Mouse (Mus musculus): ENCODE results near the gene Tada2a.

Tada2a gene

DNA sequence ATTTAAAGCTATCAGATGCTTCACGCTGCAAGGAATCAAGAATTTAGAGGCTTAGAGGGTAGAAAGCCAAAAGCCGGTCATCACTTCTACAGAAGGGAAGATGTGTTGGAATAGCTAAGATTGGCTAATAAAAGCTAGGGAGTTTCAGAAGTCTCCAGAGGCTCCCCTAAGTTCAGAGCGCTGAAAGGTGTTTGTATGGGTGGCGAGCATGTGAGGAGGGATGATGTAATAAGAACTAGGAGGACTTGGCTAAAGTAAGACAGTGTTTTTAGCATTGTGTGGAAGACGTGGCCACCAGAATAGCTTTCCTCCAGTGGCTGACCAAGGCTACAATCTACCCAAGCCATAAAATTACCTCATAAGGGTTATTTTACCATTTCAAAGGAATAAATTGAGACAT is 15.8 kb downstream of the Tada2a start:
- no peak for DNase-seq

- DNase-seq: no peak
Observed at GRCm38 (mm10) chr11:84107137-84107536, 22.3 kb downstream of the Tada2a start.

DNA sequence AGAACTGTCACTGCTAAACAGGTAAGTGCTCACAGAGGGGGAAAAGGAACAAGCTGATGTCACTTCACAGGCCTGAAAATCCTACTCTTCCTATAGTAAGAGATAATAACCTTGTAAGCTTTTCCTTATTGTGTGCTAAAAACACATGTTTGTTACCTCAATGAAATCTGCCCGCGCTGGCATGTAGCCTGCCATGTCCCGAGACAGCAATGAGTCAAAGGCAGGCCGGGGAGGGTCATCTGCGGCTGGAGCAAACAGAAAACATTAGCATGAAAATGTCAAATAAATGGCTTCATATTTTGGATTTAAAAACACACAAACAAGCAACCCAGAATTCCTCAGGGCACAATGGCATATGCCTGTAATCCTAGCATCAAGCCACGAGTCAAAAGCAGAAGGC is 25.4 kb downstream of the Tada2a start:
- DNase-seq: no peak

GRCm38 (mm10) chr11:84101182-84101581 is 28.2 kb downstream of the Tada2a start:
- no peak for DNase-seq

GRCm38 (mm10) chr11:84097251-84097998 is 32.0 kb downstream of the Tada2a start:
- DNase-seq: no peak

GRCm38 (mm10) chr11:84095084-84095483 is 34.3 kb downstream of the Tada2a start:
- no peak for DNase-seq

- DNase-seq: no peak
Observed at GRCm38 (mm10) chr11:84090572-84090971, 38.8 kb downstream of the Tada2a start.

DNA sequence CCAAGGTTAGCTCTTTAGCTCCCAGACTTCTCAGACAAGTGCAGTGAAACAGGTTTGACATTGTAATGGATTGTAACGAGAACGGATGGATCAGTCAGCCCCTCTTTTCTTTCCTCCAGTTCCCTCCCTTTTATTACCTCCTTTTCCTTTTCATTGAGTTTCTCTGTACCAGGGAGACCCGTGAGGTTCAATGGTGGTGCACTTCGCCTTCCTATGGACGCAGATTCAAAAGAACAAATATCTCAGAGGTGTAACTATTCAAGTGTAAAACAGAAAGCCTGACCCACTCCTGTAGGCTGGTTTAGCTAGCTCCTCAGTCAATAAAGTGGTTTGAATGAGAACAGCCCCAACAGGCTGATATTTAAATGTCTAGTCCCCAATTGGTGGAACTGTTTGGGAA is 47.5 kb downstream of the Tada2a start:
- no peak for DNase-seq

DNA sequence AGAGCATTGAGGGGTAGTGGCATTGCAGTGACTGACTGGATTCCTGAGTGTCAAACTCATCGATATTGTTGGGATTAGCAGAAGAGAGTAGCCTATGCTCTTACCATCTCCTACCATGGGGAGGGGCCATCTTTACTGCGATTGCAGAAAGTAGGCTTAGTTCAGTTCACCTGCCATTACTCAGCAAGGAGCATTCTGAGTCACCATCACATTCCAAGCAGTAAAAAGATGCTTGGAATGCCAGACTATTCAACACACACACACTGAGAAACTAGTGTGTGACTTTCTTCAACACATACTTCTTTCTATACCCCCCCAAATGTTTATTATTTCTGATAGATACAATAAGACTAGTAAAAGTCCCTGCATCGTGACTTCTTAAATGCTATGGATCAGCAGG is 49.1 kb downstream of the Tada2a start:
- no peak for DNase-seq

GRCm38 (mm10) chr11:84079887-84080286 is 49.5 kb downstream of the Tada2a start:
- DNase-seq: no peak

GRCm38 (mm10) chr11:84079361-84079760 is 50.0 kb downstream of the Tada2a start:
- DNase-seq: no peak

GRCm38 (mm10) chr11:84078601-84079000 is 50.8 kb downstream of the Tada2a start:
- DNase-seq: no peak

DNA sequence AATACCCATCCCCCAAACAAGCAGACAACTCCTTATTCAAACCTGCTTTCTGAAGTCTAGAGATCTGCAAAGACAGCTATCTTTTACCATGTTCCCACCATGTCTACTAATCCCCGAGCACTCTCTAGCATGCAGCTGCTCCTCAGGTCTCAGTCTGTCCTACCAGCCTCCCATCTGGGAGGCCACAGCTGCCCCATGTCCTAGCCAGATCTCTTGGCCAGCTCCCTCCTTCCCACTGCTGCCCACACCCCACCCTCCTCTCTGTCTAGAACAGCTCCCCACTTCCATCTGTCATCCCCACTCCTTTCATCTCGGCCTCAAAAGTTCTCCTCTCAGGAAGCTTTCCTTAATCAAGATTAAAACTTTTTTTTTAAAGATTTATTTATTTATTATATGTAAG is 52.4 kb downstream of the Tada2a start:
- no peak for DNase-seq

GRCm38 (mm10) chr11:84073816-84074764 is 55.3 kb downstream of the Tada2a start:
- DNase-seq: peak; percentile 58 to 66

DNA sequence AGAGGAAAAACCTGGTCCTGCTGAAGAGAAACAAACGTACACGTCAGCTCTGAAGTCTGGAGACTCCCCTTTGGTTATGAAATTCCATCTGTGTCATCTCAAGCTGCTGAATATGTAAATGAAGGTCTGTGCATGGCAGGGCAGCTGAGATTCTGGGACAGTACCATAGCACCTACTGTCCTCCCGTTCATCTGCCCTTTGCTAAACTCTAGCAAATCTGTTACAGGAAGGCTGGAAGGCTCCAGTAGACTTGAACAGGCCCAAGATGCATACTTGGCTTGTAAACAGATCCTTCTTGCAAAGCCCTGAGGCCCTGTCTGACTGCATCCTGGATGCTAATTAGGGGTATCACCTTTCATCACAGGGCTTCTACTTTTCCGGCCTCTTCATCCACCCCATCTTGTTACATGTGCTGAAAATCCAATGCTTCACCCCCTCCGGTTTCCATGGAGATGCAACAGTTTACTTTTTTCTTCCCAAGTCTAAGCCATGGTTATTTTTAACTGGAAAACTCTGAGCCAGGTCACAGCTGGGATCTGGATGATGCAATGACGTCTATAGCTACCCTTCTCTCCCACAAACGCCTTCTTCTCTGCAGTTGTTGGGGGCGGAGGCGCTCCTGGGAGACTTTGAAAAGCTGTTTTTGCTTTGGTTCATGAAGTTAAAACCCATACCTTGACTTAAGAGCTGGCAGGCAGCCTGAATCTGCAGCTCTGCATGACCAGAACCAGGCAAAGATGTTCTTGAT is 56.3 kb downstream of the Tada2a start:
- DNase-seq: peak; percentile 27 to 60

DNA sequence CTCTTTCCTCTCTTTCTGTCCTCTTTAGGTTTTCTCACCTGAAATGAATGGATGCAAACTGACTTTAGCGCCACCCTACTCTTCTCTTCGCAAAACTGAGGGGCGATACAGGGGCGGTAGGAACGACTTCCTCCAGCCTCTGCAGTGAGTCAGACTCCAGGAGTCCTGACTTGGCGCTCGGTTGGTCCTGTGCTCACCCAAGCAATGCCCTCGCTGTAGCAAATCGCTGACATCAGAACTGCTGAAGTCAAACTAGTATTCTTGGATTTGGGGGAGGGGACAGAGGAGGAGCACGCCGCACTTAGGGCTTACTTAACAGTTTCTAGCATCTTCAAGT is 60.4 kb downstream of the Tada2a start, which contains the start of gene Dusp14:
TSS of gene Dusp14 (minus strand) at position 228 of the 337 bp plus-strand sequence.
- DNase-seq: peak; percentile 70 to 83

DNA sequence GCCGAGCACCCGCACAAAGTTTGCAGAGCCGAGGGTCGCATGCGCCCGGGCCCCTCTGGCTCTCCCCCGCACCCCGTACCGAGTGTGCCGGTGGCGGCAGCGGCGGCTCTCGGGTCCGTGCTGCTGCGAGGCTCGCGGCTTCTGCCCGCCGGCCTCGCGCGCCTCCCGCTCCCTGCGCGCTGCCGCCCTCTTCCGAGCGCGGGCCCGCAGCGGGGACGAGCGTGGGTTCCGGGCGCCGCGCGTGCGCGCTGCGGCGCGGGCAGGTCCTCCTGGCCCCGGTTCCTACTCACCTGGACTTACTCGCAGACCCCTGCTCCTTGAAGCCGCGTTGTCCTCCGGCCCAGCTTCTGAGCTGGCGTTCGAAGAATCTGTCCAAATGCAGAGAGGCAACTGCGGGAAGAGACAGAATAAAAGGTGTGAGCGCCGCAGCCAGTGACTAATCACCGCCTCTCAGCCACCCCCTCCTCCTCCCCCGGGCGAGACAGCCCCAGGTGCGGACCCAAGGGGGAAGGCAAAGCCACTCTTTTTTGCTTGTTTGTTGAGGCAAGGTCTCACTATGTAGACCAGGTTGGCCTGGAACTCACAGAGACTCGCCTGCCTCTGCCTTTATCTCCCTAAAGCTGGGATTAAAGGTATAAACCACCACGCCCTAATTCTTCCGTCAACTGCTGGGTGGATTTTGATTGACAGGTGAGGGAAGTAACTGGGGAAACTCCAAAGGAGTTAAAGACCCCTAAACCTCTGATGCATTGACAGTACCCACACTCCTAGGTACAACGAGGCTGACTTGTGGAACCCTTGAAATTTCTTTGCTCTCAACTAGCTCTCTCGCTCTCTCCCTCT is 61.0 kb downstream of the Tada2a start:
- DNase-seq: peak; percentile 54 to 81

GRCm38 (mm10) chr11:84067720-84068190 is 61.6 kb downstream of the Tada2a start:
- DNase-seq: peak in 1 of 2 experiments; percentile 14

- peak; percentile 31 to 62 for DNase-seq
Observed at GRCm38 (mm10) chr11:84066927-84067645, 62.3 kb downstream of the Tada2a start.

DNA sequence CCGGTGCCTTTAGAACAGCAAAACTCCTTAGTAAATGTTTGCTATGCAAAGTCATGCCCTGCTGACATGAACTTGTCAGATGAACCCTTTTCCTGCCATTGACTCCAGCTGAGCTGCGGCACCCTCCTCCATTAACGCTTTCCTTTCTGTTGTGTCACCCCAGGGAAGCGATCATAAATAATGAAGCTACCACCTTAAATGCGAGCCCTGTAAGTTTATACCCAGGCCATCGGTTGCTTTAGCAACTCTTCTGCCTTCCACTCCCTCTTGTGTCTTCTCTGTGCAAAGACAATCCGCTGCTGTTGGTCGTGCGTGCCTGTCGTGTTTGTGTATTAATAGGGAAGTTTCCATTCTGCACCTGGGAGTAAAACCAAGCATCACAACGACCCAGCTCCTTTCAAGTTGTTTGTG is 63.3 kb downstream of the Tada2a start:
- peak in 1 of 2 experiments; percentile 16 for DNase-seq

DNA sequence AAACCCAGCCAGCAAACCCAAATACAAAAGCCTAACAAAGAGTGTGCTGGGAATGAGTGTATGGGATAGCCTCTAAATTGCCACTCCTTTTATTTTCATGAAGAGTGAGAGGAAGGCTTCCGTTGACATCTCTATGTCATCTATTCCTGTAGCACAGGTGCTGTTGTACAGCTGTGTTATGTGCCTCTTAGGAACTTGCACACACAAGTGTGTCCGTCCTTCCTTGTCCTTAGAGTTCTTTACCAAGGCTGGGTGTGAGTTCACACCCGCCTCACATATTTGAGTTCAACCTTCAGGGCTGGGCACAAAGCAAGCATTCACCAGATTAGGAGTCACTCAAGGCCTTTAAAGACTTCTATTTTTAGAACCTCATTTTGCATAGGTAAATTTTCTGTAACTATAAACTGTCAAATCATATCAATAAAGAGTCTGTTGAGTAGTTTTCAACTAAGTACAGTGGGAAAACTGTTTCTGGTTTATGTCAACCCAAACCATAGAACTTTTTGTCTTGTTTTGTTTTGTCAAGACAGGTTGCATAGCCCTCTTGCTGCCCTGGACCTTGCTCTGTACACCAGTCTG is 65.7 kb downstream of the Tada2a start:
- no peak for DNase-seq

All from kidney, postnatal 25 days (tissue).